In the genomic region with DNA sequence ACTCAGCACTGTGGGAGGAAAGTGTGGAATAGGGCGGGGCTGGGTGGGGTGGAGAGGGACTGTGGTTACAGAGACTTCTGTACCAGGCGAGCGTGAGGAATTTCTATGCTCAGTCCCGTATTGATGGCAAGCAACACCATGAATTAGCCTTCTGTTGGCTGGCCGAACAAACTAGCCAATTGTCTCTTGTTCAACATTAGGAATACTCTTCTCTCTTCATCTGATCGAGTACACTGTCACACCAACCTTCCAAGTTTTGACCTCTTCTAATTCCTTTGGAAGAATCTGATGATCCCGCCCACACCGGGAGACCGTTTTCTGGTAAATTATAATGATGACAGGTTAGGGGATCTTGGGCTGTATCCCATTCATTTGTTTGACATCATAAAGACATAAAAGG, we compare ENCODE assay signal across 8 mouse cellular contexts. TPM values are rescaled to one million over a fixed set of nuclear protein-coding genes. Genes with fewer than 3 reads are reported as not detected.
DNase-seq lines count a peak whose midpoint lies in the region; ATAC-seq lines count a peak whose summit lies in the region.

No protein-coding gene starts in this region.

- H3K4me1 ChIP-seq in neural tube, embryonic 11.5 days (ENCODE audit: control insufficient read depth, insufficient read depth, low read length), result peaks cover 3% of the 10 kb centered on the region
- H3K4me1 ChIP-seq in hindbrain, embryonic 14.5 days (replicated peaks; ENCODE audit: control insufficient read depth, insufficient read depth, low read length), result peaks cover 8% of the 10 kb centered on the region; the same call in 1 of the 2 replicates
- H3K4me1 ChIP-seq in midbrain, embryonic 12.5 days, result peaks cover 13% of the 10 kb centered on the region

- 31% methylated on average over 9 of the region's 9 CpGs for WGBS in neural tube, embryonic 11.5 days
- 27% methylated on average over 9 of the region's 9 CpGs for WGBS in hindbrain, embryonic 14.5 days
- 22% methylated on average over 9 of the region's 9 CpGs for WGBS in midbrain, embryonic 12.5 days

- H3K4me2 ChIP-seq in neural tube, embryonic 11.5 days (ENCODE audit: low read depth), result peak overlapping the region; percentile 52
- peak overlapping the region; percentile 75 for H3K4me2 ChIP-seq in hindbrain, embryonic 14.5 days (replicated peaks)
- peak overlapping the region; percentile 83 for H3K4me2 ChIP-seq in midbrain, embryonic 12.5 days (replicated peaks)

- peak overlapping the region; percentile 39 for H3K4me3 ChIP-seq in neural tube, embryonic 11.5 days (ENCODE audit: low read depth, low read length)
- H3K4me3 ChIP-seq in hindbrain, embryonic 14.5 days (replicated peaks; ENCODE audit: low read length), result peak overlapping the region; percentile 53
- H3K4me3 ChIP-seq in midbrain, embryonic 12.5 days, result peak overlapping the region; percentile 56

- no peaks in the 10 kb centered on the region for H3K27me3 ChIP-seq in neural tube, embryonic 11.5 days (ENCODE audit: control insufficient read depth, insufficient read depth, low read length)
- H3K27me3 ChIP-seq in hindbrain, embryonic 14.5 days (ENCODE audit: control insufficient read depth, insufficient read depth, low read length), result no peaks in the 10 kb centered on the region
- no peaks in the 10 kb centered on the region for H3K27me3 ChIP-seq in midbrain, embryonic 12.5 days

- H3K9me3 ChIP-seq in neural tube, embryonic 11.5 days (ENCODE audit: control insufficient read depth, low read length), result no peaks in the 10 kb centered on the region
- H3K9me3 ChIP-seq in hindbrain, embryonic 14.5 days (ENCODE audit: control insufficient read depth, low read length), result no peaks in the 10 kb centered on the region
- no peaks in the 10 kb centered on the region for H3K9me3 ChIP-seq in midbrain, embryonic 12.5 days

- no peak overlapping the region for H3K27ac ChIP-seq in neural tube, embryonic 11.5 days (ENCODE audit: low read depth, low read length)
- H3K27ac ChIP-seq in hindbrain, embryonic 14.5 days, result no peak overlapping the region
- H3K27ac ChIP-seq in midbrain, embryonic 12.5 days (replicated peaks), result no peak overlapping the region

- 0 out of 2 replicates have a peak, but pooled peaks have one; percentile 2 for ATAC-seq in neural tube, embryonic 11.5 days (ENCODE audit: insufficient read depth, low FRiP score, low TSS enrichment)
- peak; percentile 1; the same call in 1 of the 2 replicates for ATAC-seq in hindbrain, embryonic 14.5 days (ENCODE audit: low FRiP score)
- ATAC-seq in midbrain, embryonic 12.5 days (ENCODE audit: low FRiP score, low read depth), result no peak

- DNase-seq in embryo, embryonic 11 days, result peak; percentile 17
- no peak for DNase-seq in embryo, embryonic 10.5 days (ENCODE audit: low spot score)
- no peak for DNase-seq in neural tube, embryonic 11.5 days (ENCODE audit: low spot score)
- DNase-seq in neural tube, embryonic 10.5 days (ENCODE audit: extremely low spot score, low spot score), result no peak
- DNase-seq in hindbrain, embryonic 14.5 days (ENCODE audit: low spot score), result no peak
- DNase-seq in spleen, postnatal 14 days (ENCODE audit: low spot score in 2 of 2), result no peak
- no peak for DNase-seq in adrenal gland, postnatal 4 days (ENCODE audit: low spot score in 2 of 2)

- H3K36me3 ChIP-seq in neural tube, embryonic 11.5 days (ENCODE audit: control insufficient read depth, insufficient read depth, low read length), result peaks cover 2% of the 10 kb centered on the region; the same call in 1 of the 2 replicates
- H3K36me3 ChIP-seq in hindbrain, embryonic 14.5 days (replicated peaks; ENCODE audit: control insufficient read depth, insufficient read depth), result peaks cover 10% of the 10 kb centered on the region; the same call in 1 of the 2 replicates
- H3K36me3 ChIP-seq in midbrain, embryonic 12.5 days, result peaks cover 18% of the 10 kb centered on the region; the same call in 1 of the 2 replicates

- peak overlapping the region; percentile 56 for H3K9ac ChIP-seq in neural tube, embryonic 11.5 days (ENCODE audit: low read length)
- peak overlapping the region; percentile 64 for H3K9ac ChIP-seq in hindbrain, embryonic 14.5 days
- peak overlapping the region; percentile 41; the same call in 1 of the 2 replicates for H3K9ac ChIP-seq in midbrain, embryonic 12.5 days (replicated peaks)

RNA-seq across cellular contexts. Expression of a gene that starts 0.5 kb away (rescaled TPM):
- polyA plus RNA-seq in neural tube, embryonic 11.5 days (2014; fragmentation: Nextera tagmentation; extraction: Ambion mirVana), result 17.6 and 25.1 TPM in 2 replicates
- polyA plus RNA-seq in hindbrain, embryonic 14.5 days (2014; fragmentation: Nextera tagmentation; extraction: Ambion mirVana), result 11.0 and 14.8 TPM in 2 replicates
- 32.0 and 35.7 TPM in 2 replicates for polyA plus RNA-seq in midbrain, embryonic 12.5 days (2016; fragmentation: Nextera tagmentation; extraction: Ambion mirVana)
- total RNA-seq in adrenal gland, postnatal 4 days (2021), result 10 to 100 TPM; 26.7 to 27.1 TPM

RNA-seq across cellular contexts. Expression of a gene that starts 0.6 kb away (rescaled TPM):
- polyA plus RNA-seq in neural tube, embryonic 11.5 days (2014; fragmentation: Nextera tagmentation; extraction: Ambion mirVana), result 23.8 and 31.4 TPM in 2 replicates
- polyA plus RNA-seq in hindbrain, embryonic 14.5 days (2014; fragmentation: Nextera tagmentation; extraction: Ambion mirVana), result 11.3 and 11.5 TPM in 2 replicates
- 27.6 and 28.9 TPM in 2 replicates for polyA plus RNA-seq in midbrain, embryonic 12.5 days (2016; fragmentation: Nextera tagmentation; extraction: Ambion mirVana)
- 10 to 100 TPM; 22.3 to 22.6 TPM for total RNA-seq in adrenal gland, postnatal 4 days (2021)

RNA-seq across cellular contexts. Expression of a gene that starts 13.1 kb away (rescaled TPM):
- polyA plus RNA-seq in neural tube, embryonic 11.5 days (2014; fragmentation: Nextera tagmentation; extraction: Ambion mirVana), result 8.9 and 9.8 TPM in 2 replicates
- polyA plus RNA-seq in hindbrain, embryonic 14.5 days (2014; fragmentation: Nextera tagmentation; extraction: Ambion mirVana), result 2.8 and 3.0 TPM in 2 replicates
- polyA plus RNA-seq in midbrain, embryonic 12.5 days (2016; fragmentation: Nextera tagmentation; extraction: Ambion mirVana), result 5.3 and 5.7 TPM in 2 replicates
- 1 to 10 TPM; 7.0 to 7.4 TPM for total RNA-seq in adrenal gland, postnatal 4 days (2021)

RNA-seq across cellular contexts. Expression of a gene that starts 22.3 kb away (rescaled TPM):
- 902 and 917 TPM in 2 replicates for polyA plus RNA-seq in neural tube, embryonic 11.5 days (2014; fragmentation: Nextera tagmentation; extraction: Ambion mirVana)
- 432 and 436 TPM in 2 replicates for polyA plus RNA-seq in hindbrain, embryonic 14.5 days (2014; fragmentation: Nextera tagmentation; extraction: Ambion mirVana)
- polyA plus RNA-seq in midbrain, embryonic 12.5 days (2016; fragmentation: Nextera tagmentation; extraction: Ambion mirVana), result 740 and 818 TPM in 2 replicates
- 100 to 1,000 TPM; 471 to 527 TPM for total RNA-seq in adrenal gland, postnatal 4 days (2021)

RNA-seq across cellular contexts. Expression of a gene that starts 56.2 kb away (rescaled TPM):
- 614 and 619 TPM in 2 replicates for polyA plus RNA-seq in neural tube, embryonic 11.5 days (2014; fragmentation: Nextera tagmentation; extraction: Ambion mirVana)
- 712 and 742 TPM in 2 replicates for polyA plus RNA-seq in hindbrain, embryonic 14.5 days (2014; fragmentation: Nextera tagmentation; extraction: Ambion mirVana)
- polyA plus RNA-seq in midbrain, embryonic 12.5 days (2016; fragmentation: Nextera tagmentation; extraction: Ambion mirVana), result 463 and 513 TPM in 2 replicates
- total RNA-seq in adrenal gland, postnatal 4 days (2021), result 100 to 1,000 TPM; 756 to 759 TPM
